Mouse (Mus musculus) lung, adult 2 months (tissue): ENCODE results near the gene Myh6. TPM values are rescaled to one million over a fixed set of nuclear protein-coding genes. Genes with fewer than 3 reads are reported as not detected.

ENCODE experiments used
- DNase-seq: peaks from one replicate; pipeline ENCODE4 v3.0.0; 2022
- H3K4me1 ChIP-seq: fragments of 200-500 bp; 2 replicates; pipeline ENCODE4 v1.6.1; 2011; ENCODE audit warnings: low read length; ENCODE audit not compliant: control insufficient read depth, insufficient read depth
- H3K4me3 ChIP-seq: fragments of 200-500 bp; replicated peaks from 2 replicates; pipeline ENCODE3; 2011; ENCODE audit warnings: low read depth, mild to moderate bottlenecking, control low read depth, low read length; ENCODE audit errors: extremely low read depth
- CTCF ChIP-seq: fragments of 200-500 bp; IDR thresholded peaks from 2 replicates; pipeline ENCODE4 v1.5.1; 2011; ENCODE audit warnings: mild to moderate bottlenecking, low read length, control low read depth; ENCODE audit not compliant: insufficient read depth
- POLR2A ChIP-seq: fragments of 200-500 bp; IDR thresholded peaks from 2 replicates; pipeline ENCODE4 v1.6.1; 2011; ENCODE audit warnings: low read depth, mild to moderate bottlenecking, control low read depth, low read length, borderline replicate concordance; ENCODE audit errors: extremely low read depth
- WGBS: fragments of 180-500 bp; shearing (Covaris S2); methylation state at CpG from one replicate; pipeline ENCODE4 v1.1.7; 2018; 5-methylcytosine and 5-hydroxymethylcytosine counted together
- polyA plus RNA-seq: library from polyadenylated mRNA; depleted of rRNA; stranded (reverse); fragments of >200 nt; gene quantifications from 2 replicates; pipeline ENCODE4 v1.2.3, GENCODE M21; 2012; rRNA removed

The Myh6 gene
- polyA plus RNA-seq, 1 experiment, result 128 TPM

DNA sequence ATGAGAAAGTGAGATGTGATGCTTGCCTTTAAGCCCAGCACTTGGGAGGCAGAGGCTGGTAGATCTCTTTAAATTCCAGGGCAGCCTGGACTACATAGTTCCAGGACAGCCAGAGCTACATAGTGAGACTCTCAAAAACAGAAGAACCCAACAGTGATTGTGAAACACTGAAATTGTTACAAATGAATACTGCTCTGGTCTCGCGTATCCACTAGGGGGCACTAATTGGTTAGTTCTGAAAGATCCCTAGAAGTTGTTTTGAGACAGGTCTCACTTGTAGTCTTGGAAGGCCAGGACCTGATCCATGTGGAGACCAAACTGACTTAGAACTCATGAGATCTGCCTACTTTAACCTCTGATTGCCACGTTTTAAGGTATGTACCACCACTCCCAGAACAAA, 66.3 kb downstream of the Myh6 start:
- WGBS, result 0% methylated on average over 3 of the region's 3 CpGs
- Histone ChIP-seq H3K4me3 (no peak overlapping the region), H3K4me1 (no peaks in the 10 kb centered on the region)
- peak; percentile 32; the same call in 1 of the 2 replicates for TF ChIP-seq CTCF
- TF ChIP-seq POLR2A, result no peak
- DNase-seq, result peak; percentile 44

DNA sequence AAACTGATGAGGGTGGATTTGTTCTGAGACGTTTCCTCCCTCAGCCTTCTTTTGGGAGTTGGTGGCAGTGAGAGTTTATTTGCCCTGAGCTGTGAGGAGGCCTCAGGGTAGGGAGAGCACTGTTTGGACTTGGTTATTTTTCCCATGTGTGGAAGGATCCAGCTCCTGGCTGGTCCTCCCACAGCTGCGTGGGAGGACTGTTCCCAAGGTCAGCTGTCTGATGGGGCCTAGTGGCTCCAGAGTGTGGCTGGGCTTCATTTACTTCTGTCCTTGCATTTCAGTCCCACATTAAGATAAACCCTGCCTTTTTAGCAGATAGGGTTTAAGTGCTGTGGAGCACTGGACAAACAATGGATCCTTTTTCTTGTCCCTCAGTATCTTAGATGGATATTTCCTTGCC, 69.3 kb downstream of the Myh6 start:
- TF ChIP-seq POLR2A (no peak), CTCF (no peak)
- DNase-seq, result no peak
- WGBS, result 59% methylated on average over 2 of the region's 2 CpGs
- no peak overlapping the region for H3K4me3 ChIP-seq
- peaks cover 5% of the 10 kb centered on the region for H3K4me1 ChIP-seq

DNA sequence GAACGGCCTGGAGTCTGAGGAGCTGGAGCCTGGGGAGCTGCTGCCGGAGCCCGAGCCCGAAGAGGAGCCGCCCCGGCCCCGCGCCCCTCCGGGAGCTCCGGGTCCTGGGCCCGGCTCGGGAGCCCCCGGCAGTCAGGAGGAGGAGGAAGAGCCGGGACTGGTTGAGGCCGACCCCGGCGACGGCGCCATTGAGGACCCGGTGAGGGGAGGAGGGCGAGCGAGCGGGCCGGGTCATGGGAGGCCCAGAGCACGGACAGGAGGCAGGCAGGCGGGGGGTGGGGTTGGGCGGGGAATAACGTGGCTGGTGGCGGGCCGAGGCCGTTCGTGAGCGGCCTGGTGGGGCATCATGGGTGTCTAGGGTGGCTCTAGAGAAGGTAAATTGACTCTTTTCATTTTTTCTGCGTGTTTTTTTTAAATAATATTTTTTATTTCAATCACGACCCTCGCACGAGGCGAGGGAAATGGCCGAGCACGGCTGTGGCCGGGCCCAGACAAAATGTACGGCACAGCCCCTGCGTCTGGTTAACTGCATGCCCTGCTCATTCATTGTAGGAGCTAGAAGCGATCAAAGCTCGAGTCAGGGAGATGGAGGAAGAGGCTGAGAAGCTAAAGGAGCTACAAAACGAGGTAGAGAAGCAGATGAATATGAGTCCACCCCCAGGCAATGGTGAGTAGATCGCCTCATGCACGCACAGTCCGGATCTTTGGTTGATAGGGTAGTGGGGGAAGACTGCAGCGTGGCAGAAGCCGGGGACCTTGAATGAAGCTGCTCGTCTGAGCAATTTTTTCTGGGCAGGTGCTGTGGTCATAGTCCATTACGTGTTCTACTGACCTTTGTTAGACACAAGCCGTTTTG, 72.2 kb downstream of the Myh6 start:
- Histone ChIP-seq H3K4me1 (peaks cover 5% of the 10 kb centered on the region), H3K4me3 (peak overlapping the region; percentile 85)
- under 1% methylated on average over 53 of the region's 54 CpGs for WGBS
- TF ChIP-seq CTCF (no peak), POLR2A (no peak)
- peak; percentile 77 for DNase-seq

DNA sequence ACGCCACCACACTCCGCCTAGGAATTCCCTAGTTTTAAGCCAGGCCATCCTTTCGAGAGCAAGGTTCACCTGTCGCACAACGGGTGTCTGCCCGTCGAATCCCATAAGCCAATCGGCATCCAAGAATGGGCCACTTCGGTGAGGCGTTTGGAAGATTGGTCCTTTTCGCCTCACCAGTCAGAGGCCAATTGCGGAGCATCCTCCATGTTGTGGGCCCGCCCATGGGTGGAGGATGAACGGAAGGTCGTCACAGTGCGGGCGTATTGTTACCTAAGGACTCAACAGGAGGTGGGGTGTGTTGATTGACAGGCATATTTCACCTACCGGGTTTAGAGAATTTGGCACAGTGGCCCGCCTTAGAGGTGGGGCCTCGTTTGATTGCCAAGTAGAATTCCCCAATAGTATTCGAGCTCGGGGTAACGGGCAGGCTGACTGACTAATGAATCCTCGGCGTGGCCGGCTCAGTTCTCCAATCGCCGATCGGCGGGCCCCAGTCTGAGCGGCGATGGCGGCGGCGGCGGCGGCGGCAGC, 73.0 kb downstream of the Myh6 start:
- peaks cover 5% of the 10 kb centered on the region for H3K4me1 ChIP-seq
- peak overlapping the region; percentile 87 for H3K4me3 ChIP-seq
- peak; percentile 98 for DNase-seq
- under 1% methylated on average over 38 of the region's 38 CpGs for WGBS
- TF ChIP-seq CTCF (no peak), POLR2A (peak; percentile 93; the same call in 1 of the 2 replicates)

DNA sequence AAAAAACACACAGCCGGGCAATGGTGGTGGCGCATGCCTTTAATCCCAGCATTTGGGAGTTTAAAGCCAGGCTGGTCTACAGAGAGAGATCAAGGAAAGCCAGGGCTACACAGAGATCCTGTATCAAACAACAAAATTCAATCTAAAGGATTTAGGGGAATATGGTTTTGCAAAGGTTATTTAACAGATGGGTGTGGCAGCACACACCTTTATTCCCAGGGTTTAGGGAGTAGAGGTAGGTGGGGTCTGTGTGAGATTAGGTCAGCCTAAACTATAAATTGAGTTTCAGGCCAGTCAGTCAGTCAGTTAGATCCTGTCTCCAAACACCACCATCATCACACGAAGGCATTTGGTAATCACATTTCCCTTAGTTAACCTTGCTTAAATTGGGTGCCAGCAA, 74.5 kb downstream of the Myh6 start, which contains the start of gene Pabpn1:
Gene Pabpn1 (plus strand): TSS at position 301 of the 400 bp plus-strand sequence.
- Histone ChIP-seq H3K4me3 (peak within 1 kb of the TSS; percentile 87), H3K4me1 (peaks cover 5% of the 10 kb centered on the region)
- 84% methylated on average over 3 of the region's 3 CpGs for WGBS
- TF ChIP-seq POLR2A, result no peak
- no peak for TF ChIP-seq CTCF
- DNase-seq, result no peak

Other genes with a start within 250 kb of the Myh6 start
- gene Slc7a8, start 185.0 kb downstream of the Myh6 start, polyA plus RNA-seq, result 2.9 and 4.0 TPM in 2 replicates
- not detected in 2 replicates for gene Rnf212b, start 152.8 kb downstream of the Myh6 start, polyA plus RNA-seq
- gene Homez, start 96.0 kb downstream of the Myh6 start, polyA plus RNA-seq, result 3.3 and 5.3 TPM in 2 replicates
- gene Ppp1r3e, start 89.4 kb downstream of the Myh6 start, polyA plus RNA-seq, result 17.8 and 24.4 TPM in 2 replicates
- gene Bcl2l2, start 83.5 kb downstream of the Myh6 start, polyA plus RNA-seq, result 69.3 and 70.1 TPM in 2 replicates
- gene Gm20521, start 83.5 kb downstream of the Myh6 start, polyA plus RNA-seq, result 6.8 TPM in 1 of 2 replicates, not detected in the other
- 77.5 and 112 TPM in 2 replicates for gene Pabpn1, start 74.4 kb downstream of the Myh6 start, polyA plus RNA-seq
- gene Slc22a17, start 53.8 kb downstream of the Myh6 start, polyA plus RNA-seq, result 61.8 and 63.8 TPM in 2 replicates
- gene Efs, start 40.8 kb downstream of the Myh6 start, polyA plus RNA-seq, result 11.8 and 16.3 TPM in 2 replicates
- gene Il25, start 34.2 kb downstream of the Myh6 start, polyA plus RNA-seq, result not detected in 2 replicates
- gene Cmtm5, start 30.7 kb downstream of the Myh6 start, polyA plus RNA-seq, result 0.69 and 2.2 TPM in 2 replicates
- not detected in 2 replicates for gene Gm17428, start 10.0 kb upstream of the Myh6 start, polyA plus RNA-seq
- gene Myh7, start 27.7 kb upstream of the Myh6 start, polyA plus RNA-seq, result 8.0 and 13.3 TPM in 2 replicates
- gene Ngdn, start 48.5 kb upstream of the Myh6 start, polyA plus RNA-seq, result 12.7 and 17.0 TPM in 2 replicates
- 1.7 and 2.3 TPM in 2 replicates for gene Zfhx2, start 125.4 kb upstream of the Myh6 start, polyA plus RNA-seq
- 5.2 and 9.2 TPM in 2 replicates for gene Thtpa, start 127.9 kb upstream of the Myh6 start, polyA plus RNA-seq
- gene Ap1g2, start 139.7 kb upstream of the Myh6 start, polyA plus RNA-seq, result 23.8 and 30.8 TPM in 2 replicates
- 0.32 and 0.43 TPM in 2 replicates for gene Jph4, start 150.0 kb upstream of the Myh6 start, polyA plus RNA-seq